Comparison of ENCODE assay signal across 9 mouse cellular contexts in the genomic region with DNA sequence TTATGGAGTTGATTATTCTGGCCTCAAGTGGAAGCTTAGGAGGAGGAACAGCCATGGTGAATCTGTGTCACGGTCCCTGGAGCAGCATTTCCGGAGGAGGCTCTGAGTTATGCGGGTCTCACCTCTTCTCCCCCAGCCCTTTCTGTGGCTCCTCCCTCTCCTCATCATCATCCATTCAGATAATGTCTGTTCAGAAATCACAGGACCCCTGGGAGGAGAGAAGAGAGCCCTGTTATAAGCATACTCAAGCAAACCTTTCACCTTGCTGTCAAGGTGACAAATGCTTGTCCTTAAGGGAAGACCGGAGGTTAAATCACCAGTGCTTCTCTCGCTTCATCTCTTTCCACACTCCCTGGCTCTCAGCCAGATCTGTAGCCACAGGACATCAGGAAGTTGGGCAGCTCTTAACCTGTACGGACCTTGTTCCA.
DNase-seq lines count a peak whose midpoint lies in the region; ATAC-seq lines count a peak whose summit lies in the region.
"Had no signal": no experiment of that assay in that cellular context is flagged by ENCODE, and none has a peak within 500 bp of the region (broad histone marks: within the 10 kb centered on the region; RNA-seq: fewer than 3 reads in every experiment).

No protein-coding gene starts in this region.

- ATAC-seq in forebrain, embryonic 16.5 days, result peak; percentile 17; the same call in 1 of the 2 replicates
- ATAC-seq in forebrain, embryonic 15.5 days (replicated peaks), result no peak
- no peak; the same call in 1 of the 2 replicates for ATAC-seq in midbrain, embryonic 14.5 days (ENCODE audit: low FRiP score, low TSS enrichment)
- no peak for ATAC-seq in midbrain, embryonic 13.5 days
- ATAC-seq in neural tube, embryonic 12.5 days (ENCODE audit: low FRiP score, low read depth), result peak; percentile 83

- H3K36me3 ChIP-seq in forebrain, embryonic 16.5 days (ENCODE audit: control insufficient read depth, insufficient read depth), result no peaks in the 10 kb centered on the region
- no peaks in the 10 kb centered on the region for H3K36me3 ChIP-seq in forebrain, embryonic 15.5 days
- no peaks in the 10 kb centered on the region for H3K36me3 ChIP-seq in midbrain, embryonic 14.5 days (ENCODE audit: control insufficient read depth, insufficient read depth, low read length)
- H3K36me3 ChIP-seq in midbrain, embryonic 13.5 days, result 0 out of 2 replicates have a peak, but pooled peaks cover 5% of the 10 kb centered on the region
- no peaks in the 10 kb centered on the region for H3K36me3 ChIP-seq in neural tube, embryonic 12.5 days

- no peak overlapping the region for H3K4me3 ChIP-seq in forebrain, embryonic 16.5 days (replicated peaks; ENCODE audit: low read length)
- H3K4me3 ChIP-seq in forebrain, embryonic 15.5 days, result no peak overlapping the region
- no peak overlapping the region for H3K4me3 ChIP-seq in midbrain, embryonic 14.5 days (replicated peaks; ENCODE audit: low read depth, low read length)
- no peak overlapping the region for H3K4me3 ChIP-seq in midbrain, embryonic 13.5 days (replicated peaks)
- no peak overlapping the region for H3K4me3 ChIP-seq in neural tube, embryonic 12.5 days

- H3K27ac ChIP-seq in forebrain, embryonic 16.5 days (ENCODE audit: low read length), result no peak overlapping the region
- H3K27ac ChIP-seq in forebrain, embryonic 15.5 days (replicated peaks), result no peak overlapping the region
- H3K27ac ChIP-seq in midbrain, embryonic 14.5 days (replicated peaks; ENCODE audit: low read depth, low read length), result 0 out of 2 replicates have a peak overlapping the region, but pooled peaks have one; percentile 13
- H3K27ac ChIP-seq in midbrain, embryonic 13.5 days, result no peak overlapping the region
- no peak overlapping the region for H3K27ac ChIP-seq in neural tube, embryonic 12.5 days

- H3K9me3 ChIP-seq in forebrain, embryonic 16.5 days (ENCODE audit: control insufficient read depth, low read length), result no peaks in the 10 kb centered on the region
- no peaks in the 10 kb centered on the region for H3K9me3 ChIP-seq in forebrain, embryonic 15.5 days
- H3K9me3 ChIP-seq in midbrain, embryonic 14.5 days (ENCODE audit: control insufficient read depth, low read length), result no peaks in the 10 kb centered on the region
- no peaks in the 10 kb centered on the region for H3K9me3 ChIP-seq in midbrain, embryonic 13.5 days
- H3K9me3 ChIP-seq in neural tube, embryonic 12.5 days, result no peaks in the 10 kb centered on the region

- peaks cover 4% of the 10 kb centered on the region for H3K4me1 ChIP-seq in forebrain, embryonic 16.5 days (replicated peaks; ENCODE audit: control insufficient read depth, insufficient read depth, low read length)
- H3K4me1 ChIP-seq in forebrain, embryonic 15.5 days, result peaks cover 5% of the 10 kb centered on the region; the same call in 1 of the 2 replicates
- H3K4me1 ChIP-seq in midbrain, embryonic 14.5 days (ENCODE audit: control insufficient read depth, insufficient read depth, low read length), result 0 out of 2 replicates have a peak, but pooled peaks cover 5% of the 10 kb centered on the region
- H3K4me1 ChIP-seq in midbrain, embryonic 13.5 days (replicated peaks), result peaks cover 24% of the 10 kb centered on the region
- peaks cover 18% of the 10 kb centered on the region for H3K4me1 ChIP-seq in neural tube, embryonic 12.5 days

- WGBS in forebrain, embryonic 16.5 days, result 62% methylated on average over 6 of the region's 6 CpGs
- 72% methylated on average over 6 of the region's 6 CpGs for WGBS in forebrain, embryonic 15.5 days
- 54% methylated on average over 6 of the region's 6 CpGs for WGBS in midbrain, embryonic 14.5 days
- 70% methylated on average over 6 of the region's 6 CpGs for WGBS in midbrain, embryonic 13.5 days
- 18% methylated on average over 6 of the region's 6 CpGs for WGBS in neural tube, embryonic 12.5 days

- H3K9ac ChIP-seq in forebrain, embryonic 16.5 days (replicated peaks; ENCODE audit: low read depth, low read length), result no peak overlapping the region
- H3K9ac ChIP-seq in forebrain, embryonic 15.5 days (replicated peaks), result no peak overlapping the region
- H3K9ac ChIP-seq in midbrain, embryonic 14.5 days (replicated peaks; ENCODE audit: low read length), result no peak overlapping the region
- H3K9ac ChIP-seq in midbrain, embryonic 13.5 days (replicated peaks), result no peak overlapping the region
- no peak overlapping the region for H3K9ac ChIP-seq in neural tube, embryonic 12.5 days

- DNase-seq in midbrain, embryonic 14.5 days, result no peak
- peak; percentile 32 for DNase-seq in embryo, embryonic 11.5 days (ENCODE audit: low read depth, low spot score)
- no peak for DNase-seq in spleen, postnatal 10 days (ENCODE audit: low spot score in 2 of 2)
- no peak for DNase-seq in frontal cortex, adult 2 months (ENCODE audit: extremely low spot score in 1 of 2, low spot score in 1 of 2)
- DNase-seq: thymus, postnatal 14 days had no signal

- no peaks in the 10 kb centered on the region for H3K27me3 ChIP-seq in forebrain, embryonic 16.5 days (replicated peaks; ENCODE audit: control insufficient read depth, insufficient read depth, low read length)
- H3K27me3 ChIP-seq in forebrain, embryonic 15.5 days, result no peaks in the 10 kb centered on the region
- H3K27me3 ChIP-seq in midbrain, embryonic 14.5 days (ENCODE audit: control insufficient read depth, insufficient read depth, low read length), result no peaks in the 10 kb centered on the region
- H3K27me3 ChIP-seq in midbrain, embryonic 13.5 days, result no peaks in the 10 kb centered on the region
- no peaks in the 10 kb centered on the region for H3K27me3 ChIP-seq in neural tube, embryonic 12.5 days (replicated peaks)

- no peak overlapping the region for H3K4me2 ChIP-seq in forebrain, embryonic 16.5 days (ENCODE audit: low read length)
- no peak overlapping the region for H3K4me2 ChIP-seq in forebrain, embryonic 15.5 days (replicated peaks)
- H3K4me2 ChIP-seq in midbrain, embryonic 14.5 days (ENCODE audit: low read length), result no peak overlapping the region
- H3K4me2 ChIP-seq in midbrain, embryonic 13.5 days (replicated peaks), result no peak overlapping the region
- H3K4me2 ChIP-seq in neural tube, embryonic 12.5 days (replicated peaks), result no peak overlapping the region; the same call in 1 of the 2 replicates

Comparison
In these comparisons a context has a peak if more than half of its experiments do, and no peak if none do; other contexts are left out.
1. ATAC-seq: peak in forebrain, embryonic 16.5 days (single experiment) and neural tube, embryonic 12.5 days (single experiment); none in forebrain, embryonic 15.5 days (single experiment), midbrain, embryonic 14.5 days (single experiment) and midbrain, embryonic 13.5 days (single experiment).